Mouse (Mus musculus) kidney, adult 2 months (tissue): ENCODE measurements at regions not wholly inside any gene's neighbourhood (a gene's known extent, or its start where the extent isn't known, plus 50 kb on each side); places are given as distances from the start of the nearest gene placed in this dataset.

Source experiments
- CTCF ChIP-seq: fragments of 200-500 bp; conservative IDR thresholded peaks from 2 replicates; pipeline ENCODE4 v1.5.1; 2011; ENCODE audit warnings: low read depth, mild to moderate bottlenecking, control low read depth, low read length, moderate library complexity, mixed read lengths; ENCODE audit not compliant: insufficient read depth, insufficient read length
- POLR2A ChIP-seq: fragments of 200-500 bp; IDR thresholded peaks from one replicate; pipeline ENCODE4 v1.6.1; 2011; ENCODE audit warnings: low read depth, low read length, control low read depth

DNA sequence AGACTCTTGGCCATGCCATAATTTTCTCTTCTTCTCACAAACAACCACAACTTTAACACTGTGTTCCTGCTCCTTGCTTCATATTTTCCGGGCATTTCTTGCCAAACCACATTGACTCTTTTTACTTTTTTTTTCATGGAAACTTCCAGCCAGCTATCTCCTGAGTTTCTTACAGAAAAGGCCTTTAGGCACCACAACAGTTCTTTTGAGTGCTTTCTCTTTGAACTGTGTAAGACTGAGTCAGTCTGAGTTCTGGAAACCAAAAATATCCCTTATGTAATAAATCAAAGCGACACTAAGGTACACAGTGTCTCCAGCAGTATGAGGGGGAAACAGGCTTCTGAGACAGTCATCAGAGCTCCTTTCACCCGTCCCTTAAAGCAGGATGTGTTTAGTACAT lies 337.6 kb upstream of the Impad1 start:
- no peak for TF ChIP-seq CTCF
- TF ChIP-seq POLR2A, result no peak
